Mouse (Mus musculus): ENCODE results near the gene Coq2. TPM values are rescaled to one million over a fixed set of nuclear protein-coding genes. Genes with fewer than 3 reads are reported as not detected.

Coq2 gene
- total and polyA plus RNA-seq, 3 experiments: 35.4 to 56.1 TPM; not detected in 1

DNA sequence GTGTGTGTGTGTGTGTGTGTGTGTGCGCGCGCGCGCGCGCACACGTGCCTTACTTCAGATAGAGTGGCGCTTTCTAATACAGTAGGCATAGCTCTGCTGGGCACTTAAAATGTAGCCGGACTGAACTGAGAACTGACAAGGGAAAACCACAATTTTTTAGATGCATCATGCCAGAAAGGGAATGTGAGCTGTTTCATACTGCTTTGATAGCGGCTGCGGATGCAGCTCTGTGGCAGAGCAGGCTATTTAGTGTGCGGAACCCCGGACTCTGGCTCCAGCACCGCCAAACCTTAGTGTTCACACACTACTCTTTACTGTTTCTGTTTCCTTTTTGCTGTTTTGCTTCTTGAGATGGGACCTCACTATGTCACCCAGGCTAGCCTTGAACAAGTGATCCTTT, 41.8 kb upstream of the Coq2 start:
- peaks cover 0 to 2% of the 10 kb centered on the region in 2 experiments; a peak in 2 of 4 replicates for H3K36me3 ChIP-seq (ENCODE audit: control insufficient read depth in 1 of 2, insufficient read depth in 2 of 2, low read length in 2 of 2)
- H3K4me3 ChIP-seq (ENCODE audit: control insufficient read depth in 1 of 2, insufficient read depth in 1 of 2, low read depth in 2 of 2, low read length in 2 of 2): no peak overlapping the region
- peaks cover 0 to 3% of the 10 kb centered on the region in 2 experiments; a peak in 1 of 4 replicates for H3K4me1 ChIP-seq (ENCODE audit: control insufficient read depth in 1 of 2, insufficient read depth in 2 of 2, low read length in 2 of 2)
- no peaks in the 10 kb centered on the region for H3K79me2 ChIP-seq (ENCODE audit: control insufficient read depth, insufficient read depth, low read length, poor library complexity)
- H3K9me3 ChIP-seq (replicated peaks; ENCODE audit: insufficient read depth, low read length): no peaks in the 10 kb centered on the region
- TF ChIP-seq GABPA (IDR thresholded peaks at IDR 0.05; ENCODE audit: low read depth, low read length) (no peak), TCF12 (IDR thresholded peaks at IDR 0.05; ENCODE audit: low read depth, low read length) (no peak), MAFK (IDR thresholded peaks at IDR 0.05; ENCODE audit: borderline replicate concordance, low read depth, low read length) (no peak)
- no peak overlapping the region for H3K27ac ChIP-seq (ENCODE audit: control insufficient read depth, low read depth, low read length)
- H3K9ac ChIP-seq (ENCODE audit: control insufficient read depth, low read depth, low read length, poor library complexity, severe bottlenecking): no peak overlapping the region
- DNase-seq (ENCODE audit: low read depth, low spot score): no peak
- no peaks in the 10 kb centered on the region; a peak in 1 of 4 replicates for H3K27me3 ChIP-seq (ENCODE audit: control insufficient read depth in 1 of 2, insufficient read depth in 2 of 2, low read length in 2 of 2)

- peak; percentile 80 for DNase-seq (ENCODE audit: low read depth, low spot score)
- H3K36me3 ChIP-seq (ENCODE audit: control insufficient read depth in 1 of 2, insufficient read depth in 2 of 2, low read length in 2 of 2): peaks cover 0 to 9% of the 10 kb centered on the region in 2 experiments; a peak in 2 of 4 replicates
- H3K4me3 ChIP-seq (ENCODE audit: control insufficient read depth in 1 of 2, insufficient read depth in 1 of 2, low read depth in 2 of 2, low read length in 2 of 2): 0 out of 4 replicates have a peak overlapping the region, but pooled peaks of 1 of the 2 experiments have one; percentile 5
- H3K79me2 ChIP-seq (ENCODE audit: control insufficient read depth, insufficient read depth, low read length, poor library complexity): no peaks in the 10 kb centered on the region
- H3K27ac ChIP-seq (ENCODE audit: control insufficient read depth, low read depth, low read length): no peak overlapping the region
- no peaks in the 10 kb centered on the region for H3K27me3 ChIP-seq (ENCODE audit: control insufficient read depth in 1 of 2, insufficient read depth in 2 of 2, low read length in 2 of 2)
- peaks cover 0 to 16% of the 10 kb centered on the region in 2 experiments; a peak in 2 of 4 replicates for H3K4me1 ChIP-seq (ENCODE audit: control insufficient read depth in 1 of 2, insufficient read depth in 2 of 2, low read length in 2 of 2)
- H3K9ac ChIP-seq (ENCODE audit: control insufficient read depth, low read depth, low read length, poor library complexity, severe bottlenecking): no peak overlapping the region
- H3K9me3 ChIP-seq (replicated peaks; ENCODE audit: insufficient read depth, low read length): no peaks in the 10 kb centered on the region
- TF ChIP-seq GATA1 (IDR thresholded peaks at IDR 0.05; ENCODE audit: low read depth, low read length) (peak; percentile 88), RCOR1 (IDR thresholded peaks at IDR 0.05; ENCODE audit: low read depth, low read length) (peak; percentile 46), ELF1 (IDR thresholded peaks at IDR 0.05; ENCODE audit: low read depth, low read length) (no peak), EP300 (IDR thresholded peaks at IDR 0.05; ENCODE audit: low read depth in 1 of 2, low read length in 2 of 2) (peak; percentile 32 to 77; a peak in 3 of 4 replicates), JUND (IDR thresholded peaks at IDR 0.05; ENCODE audit: low read depth, low read length) (no peak), RAD21 (IDR thresholded peaks at IDR 0.05; ENCODE audit: low read depth, low read length) (no peak), TCF12 (IDR thresholded peaks at IDR 0.05; ENCODE audit: low read depth, low read length) (0 out of 2 replicates have a peak, but pooled peaks have one; percentile 11)
These were observed 36.3 kb upstream of the Coq2 start for GRCm38 (mm10) chr5:100711219-100711618.

- peaks cover 0 to 9% of the 10 kb centered on the region in 2 experiments; a peak in 2 of 4 replicates for H3K36me3 ChIP-seq (ENCODE audit: control insufficient read depth in 1 of 2, insufficient read depth in 2 of 2, low read length in 2 of 2)
- H3K4me1 ChIP-seq (ENCODE audit: control insufficient read depth in 1 of 2, insufficient read depth in 2 of 2, low read length in 2 of 2): peaks cover 0 to 16% of the 10 kb centered on the region in 2 experiments; a peak in 2 of 4 replicates
- H3K9ac ChIP-seq (ENCODE audit: control insufficient read depth, low read depth, low read length, poor library complexity, severe bottlenecking): no peak overlapping the region
- no peaks in the 10 kb centered on the region for H3K79me2 ChIP-seq (ENCODE audit: control insufficient read depth, insufficient read depth, low read length, poor library complexity)
- H3K4me3 ChIP-seq (ENCODE audit: control insufficient read depth in 1 of 2, insufficient read depth in 1 of 2, low read depth in 2 of 2, low read length in 2 of 2): no peak overlapping the region
- H3K9me3 ChIP-seq (replicated peaks; ENCODE audit: insufficient read depth, low read length): no peaks in the 10 kb centered on the region
- no peak for DNase-seq (ENCODE audit: low read depth, low spot score)
- TF ChIP-seq ZKSCAN1 (IDR thresholded peaks at IDR 0.05; ENCODE audit: low read depth, low read length): no peak
- 0 out of 2 replicates have a peak, but pooled peaks have one; percentile 11 for TF ChIP-seq ETS1 (IDR thresholded peaks at IDR 0.05; ENCODE audit: low read depth, low read length)
- TF ChIP-seq SMC3 (IDR thresholded peaks at IDR 0.05; ENCODE audit: low read depth, low read length): no peak
- 0 out of 2 replicates have a peak, but pooled peaks have one; percentile 30 for TF ChIP-seq TAL1 (IDR thresholded peaks at IDR 0.05; ENCODE audit: low read length)
- no peaks in the 10 kb centered on the region for H3K27me3 ChIP-seq (ENCODE audit: control insufficient read depth in 1 of 2, insufficient read depth in 2 of 2, low read length in 2 of 2)
- no peak overlapping the region for H3K27ac ChIP-seq (ENCODE audit: control insufficient read depth, low read depth, low read length)
These were observed 35.1 kb upstream of the Coq2 start for GRCm38 (mm10) chr5:100710012-100710411.
